Mouse (Mus musculus) gonadal fat pad, adult 2 months (tissue): ENCODE measurements around the gene Rtn4rl1. TPM values are rescaled to one million over a fixed set of nuclear protein-coding genes. Genes with fewer than 3 reads are reported as not detected.
A peak's percentile ranks its signal among the peaks of the same experiment; 100 is the strongest.

Source experiments
- DNase-seq: peaks from one replicate; pipeline ENCODE4 v3.0.0-alpha.2; 2012; ENCODE audit warnings: low read depth
- polyA plus RNA-seq: library from polyadenylated mRNA; depleted of rRNA; stranded (reverse); fragments of >200 nt; gene quantifications from 2 replicates; pipeline ENCODE4 v1.2.3, GENCODE M21; 2012

The Rtn4rl1 gene
- polyA plus RNA-seq, 1 experiment, result 27.8 TPM

- DNase-seq, result no peak
Observed at GRCm38 (mm10) chr11:75212876-75213275, 19.3 kb downstream of the Rtn4rl1 start.

GRCm38 (mm10) chr11:75213372-75214080, 19.9 kb downstream of the Rtn4rl1 start:
- DNase-seq, result no peak

GRCm38 (mm10) chr11:75214081-75214950, 20.7 kb downstream of the Rtn4rl1 start:
- DNase-seq, result no peak

- DNase-seq, result no peak
Observed at GRCm38 (mm10) chr11:75220115-75220514, 26.5 kb downstream of the Rtn4rl1 start.

DNA sequence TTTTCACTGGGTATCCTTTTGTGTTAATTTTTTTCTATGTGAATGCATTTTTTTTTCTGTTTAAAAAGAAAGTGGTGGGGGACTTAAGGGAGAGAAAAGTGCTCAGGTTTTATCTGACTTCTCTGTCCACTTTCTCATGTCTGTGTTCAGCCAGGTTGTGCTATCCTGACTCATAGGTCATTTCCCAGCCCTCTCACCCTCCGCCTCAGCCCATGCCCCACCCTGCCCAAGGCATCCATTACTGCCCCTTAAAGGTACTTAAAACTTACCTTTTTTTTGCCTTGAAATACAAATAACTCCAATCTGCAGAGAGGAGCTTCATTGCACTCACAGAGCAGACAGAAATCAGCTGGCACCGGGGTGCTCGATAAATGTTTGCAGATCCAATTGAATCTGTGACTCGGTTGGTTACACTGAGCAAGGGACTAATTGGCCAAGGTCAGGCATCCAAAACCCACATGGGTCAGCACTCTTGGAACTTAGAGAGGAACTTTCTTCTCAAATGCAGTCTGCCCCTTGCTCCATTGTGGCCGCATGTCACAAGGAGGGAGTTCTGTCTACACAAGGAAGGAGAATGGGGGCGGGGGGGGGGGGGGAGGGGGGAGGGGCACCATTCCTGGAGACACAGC, 27.0 kb downstream of the Rtn4rl1 start:
- no peak for DNase-seq

DNA sequence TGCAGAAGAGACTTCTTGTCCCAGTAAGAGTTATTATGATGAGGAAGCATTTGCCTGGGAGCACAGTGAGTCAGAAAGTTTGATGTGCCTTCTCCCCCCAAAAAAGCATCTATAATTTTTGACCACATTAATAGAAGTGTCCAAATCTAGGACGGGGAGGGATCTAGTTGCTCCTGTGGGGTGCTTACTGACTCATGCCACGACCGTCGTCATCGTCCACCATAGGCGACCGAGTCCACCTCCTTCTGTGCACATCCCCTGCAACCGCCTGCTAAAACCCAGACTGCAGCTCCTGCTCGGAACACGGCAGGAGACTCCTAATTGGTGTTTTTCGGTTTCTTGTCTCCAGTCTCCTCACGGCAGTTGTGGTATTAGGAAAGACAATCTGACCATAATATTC, 30.5 kb downstream of the Rtn4rl1 start:
- no peak for DNase-seq

- DNase-seq, result no peak
Observed at GRCm38 (mm10) chr11:75224835-75225234, 31.3 kb downstream of the Rtn4rl1 start.

DNA sequence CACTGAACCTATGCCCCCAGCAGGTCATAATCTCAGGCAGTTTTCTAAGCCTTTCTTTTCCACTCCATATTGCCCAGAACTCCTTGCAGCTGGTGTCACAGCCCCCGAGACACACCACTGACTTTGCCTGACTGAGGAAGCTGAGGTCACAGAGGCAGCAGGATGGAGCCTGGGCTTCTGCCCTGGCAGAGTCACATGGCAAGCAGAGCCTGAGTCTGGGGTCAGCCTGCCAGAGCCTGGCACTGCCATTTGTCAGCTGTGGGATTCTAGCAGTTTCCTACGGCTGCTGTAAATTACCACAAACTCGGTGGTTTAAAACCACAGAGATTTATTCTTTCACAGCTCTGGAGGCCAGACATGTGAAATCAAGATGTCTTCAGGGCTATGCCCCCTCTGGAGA, 34.0 kb downstream of the Rtn4rl1 start:
- DNase-seq, result no peak

- DNase-seq, result no peak
Observed at GRCm38 (mm10) chr11:75229289-75229688, 35.7 kb downstream of the Rtn4rl1 start.

DNA sequence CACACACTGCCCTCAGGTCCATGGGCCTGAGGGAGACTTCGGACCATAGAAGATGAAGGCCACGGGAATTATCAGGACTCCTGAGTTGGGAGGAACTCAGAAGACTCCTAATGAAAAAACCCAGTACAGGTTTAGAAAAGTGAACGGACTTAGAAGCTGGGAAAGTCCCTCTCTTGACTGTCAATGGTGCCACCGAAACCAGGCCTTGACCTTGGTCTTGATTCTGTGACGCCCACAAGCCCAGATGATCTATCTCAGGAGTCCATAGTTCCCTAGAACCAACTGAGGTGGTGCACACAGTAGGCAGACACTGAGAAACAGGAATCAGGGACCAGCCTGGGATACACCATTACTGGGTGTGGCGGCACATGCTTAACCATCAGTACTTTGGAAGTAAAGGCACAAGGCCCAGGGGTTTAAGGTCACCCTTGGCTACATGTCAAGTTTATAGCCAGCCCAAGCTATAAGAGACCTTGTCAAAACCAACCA, 36.7 kb downstream of the Rtn4rl1 start:
- no peak for DNase-seq

GRCm38 (mm10) chr11:75231756-75232155, 38.2 kb downstream of the Rtn4rl1 start:
- DNase-seq, result no peak

DNA sequence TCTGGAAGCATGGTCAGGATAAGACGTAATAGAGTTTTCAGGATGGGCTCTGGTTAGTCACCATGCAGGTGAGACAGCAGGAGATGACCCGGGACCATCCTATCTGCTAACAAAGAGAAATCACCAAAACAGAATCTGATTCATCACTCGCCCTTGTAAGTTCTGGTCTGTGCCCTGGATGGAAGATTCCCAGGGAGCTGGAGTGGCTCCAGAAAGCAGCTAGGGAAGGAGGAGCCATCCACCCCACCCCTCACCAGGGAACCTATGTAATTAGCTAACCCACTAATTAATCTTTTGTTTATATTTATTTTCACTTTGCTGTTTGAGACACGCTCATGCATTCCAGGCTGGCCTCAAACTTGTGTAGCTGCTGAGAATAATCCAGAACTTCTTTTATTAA, 38.9 kb downstream of the Rtn4rl1 start:
- DNase-seq, result no peak

DNA sequence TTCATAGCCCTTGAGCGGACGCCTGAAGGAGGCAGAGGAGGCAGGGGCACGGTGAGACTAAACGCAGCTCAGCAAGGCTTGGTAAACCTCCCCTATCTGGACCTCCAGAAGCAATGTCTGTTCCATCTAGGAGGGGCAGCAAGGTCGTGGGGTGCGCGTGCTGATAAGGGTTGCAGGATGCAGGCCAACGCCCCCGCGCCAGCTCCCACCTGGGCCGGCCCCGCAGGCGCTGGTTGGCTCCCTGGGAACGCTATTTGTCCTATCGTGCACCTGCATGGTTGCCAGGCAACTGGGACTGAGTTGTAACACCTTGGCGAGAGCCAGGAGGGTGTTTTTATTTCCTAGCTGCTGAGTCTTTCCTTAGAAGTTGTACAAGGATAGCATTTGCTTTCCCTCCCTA, 41.2 kb downstream of the Rtn4rl1 start:
- DNase-seq, result no peak

DNA sequence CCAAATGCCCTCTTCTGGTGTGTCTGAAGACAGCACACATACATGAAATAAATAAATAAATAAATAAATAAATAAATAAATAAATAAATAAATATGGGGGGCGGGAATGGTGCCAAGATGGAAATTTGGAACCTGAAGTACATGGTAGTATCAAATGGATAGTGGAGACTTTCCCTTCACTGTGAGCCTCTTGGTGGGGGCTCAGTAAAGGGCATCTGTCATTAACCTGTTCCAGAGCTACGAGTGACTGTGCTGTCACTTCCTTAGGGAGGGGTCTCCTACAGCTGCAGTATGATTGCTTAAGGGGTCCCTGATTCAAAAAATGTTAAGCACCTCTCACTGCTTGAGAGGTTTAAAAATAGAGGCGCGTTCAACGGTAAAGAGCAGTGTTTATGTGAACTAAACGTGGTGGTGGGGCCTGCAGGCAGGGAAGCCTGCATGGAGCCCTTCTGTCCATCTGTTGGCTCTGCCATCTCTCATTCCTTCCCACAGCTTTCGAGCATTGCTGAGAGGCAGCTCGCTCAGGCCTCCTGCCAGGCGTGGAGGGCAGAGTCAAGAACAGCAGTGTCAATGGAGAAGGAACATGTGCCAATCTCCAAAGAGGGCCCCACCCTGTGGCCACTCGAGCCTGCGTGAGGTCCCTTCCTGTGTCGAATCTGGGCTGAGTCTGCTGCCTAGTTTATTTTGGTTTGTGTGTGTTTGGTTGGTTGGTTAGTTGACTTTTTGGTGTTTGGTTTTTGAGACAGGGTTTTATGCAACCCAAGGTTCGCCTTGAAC, 46.8 kb downstream of the Rtn4rl1 start:
- no peak for DNase-seq

DNA sequence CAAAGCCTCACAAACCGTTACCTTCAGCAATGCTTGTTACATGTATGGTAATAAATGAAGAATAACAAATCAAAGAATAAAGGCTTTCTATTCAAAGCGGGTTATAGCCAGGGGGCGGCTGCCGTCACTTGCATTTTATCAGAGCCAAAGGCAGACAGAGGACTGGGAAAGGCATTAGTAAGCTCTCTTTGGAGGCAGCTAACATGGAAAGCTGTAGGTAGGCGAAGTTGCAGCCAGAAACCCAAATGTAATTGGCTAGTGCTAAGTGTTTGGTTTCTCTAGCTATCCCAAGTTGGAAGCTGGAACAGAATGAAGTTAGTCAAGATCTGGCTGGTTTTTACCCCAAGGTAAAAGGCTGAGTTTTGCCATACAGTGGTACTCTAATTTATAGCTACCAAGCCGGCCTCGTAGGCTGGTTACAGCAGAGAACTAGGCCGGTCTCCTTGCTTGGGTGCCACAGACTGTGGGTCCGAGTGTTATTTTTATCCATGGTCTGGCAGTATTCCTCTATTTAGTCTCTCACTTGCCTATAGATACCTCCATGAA, 49.2 kb downstream of the Rtn4rl1 start:
- peak; percentile 66 for DNase-seq

DNA sequence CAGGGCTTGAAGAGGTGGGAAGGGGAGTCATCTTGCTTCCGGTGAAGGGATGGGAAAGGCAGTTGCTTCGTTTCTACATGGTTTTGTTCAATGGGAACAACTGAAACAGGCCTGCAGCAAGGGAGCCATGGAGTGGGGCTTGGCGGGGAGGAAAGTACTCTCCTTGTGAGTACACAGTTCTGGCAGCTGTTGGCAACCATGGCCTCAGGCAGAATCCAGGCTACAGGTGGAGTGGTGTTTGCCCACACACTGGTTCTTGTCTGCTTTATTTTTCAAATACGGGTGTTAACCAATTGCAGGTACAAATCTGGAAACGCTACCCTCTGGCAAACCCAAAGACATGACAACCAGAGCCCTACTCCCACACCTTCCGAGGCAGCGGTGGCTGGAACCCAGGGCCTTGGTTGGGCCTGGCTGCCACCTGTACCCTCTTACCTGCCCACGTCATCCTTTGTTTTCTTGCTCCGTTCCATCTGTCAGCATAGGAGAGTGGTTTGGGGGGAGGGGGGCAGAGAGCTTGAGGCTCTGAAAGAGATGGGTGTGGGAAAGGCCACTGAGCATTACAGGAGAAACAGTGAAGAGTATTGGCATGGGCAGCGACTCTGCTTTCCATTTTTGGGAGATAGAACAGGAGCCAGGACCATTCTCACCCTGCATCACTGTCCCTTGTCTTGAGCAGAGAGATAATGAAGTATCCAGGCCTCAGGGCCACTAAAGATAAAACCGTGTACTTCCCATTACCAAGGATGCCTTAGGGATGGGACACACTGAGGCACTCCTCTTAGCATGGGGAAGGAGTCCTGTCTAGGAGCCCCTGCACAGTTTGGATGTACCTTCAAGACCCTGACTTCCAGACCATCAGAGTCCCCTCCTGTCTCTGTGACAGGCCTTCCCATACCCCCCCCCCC, 51.0 kb downstream of the Rtn4rl1 start:
- peak; percentile 33 for DNase-seq

DNA sequence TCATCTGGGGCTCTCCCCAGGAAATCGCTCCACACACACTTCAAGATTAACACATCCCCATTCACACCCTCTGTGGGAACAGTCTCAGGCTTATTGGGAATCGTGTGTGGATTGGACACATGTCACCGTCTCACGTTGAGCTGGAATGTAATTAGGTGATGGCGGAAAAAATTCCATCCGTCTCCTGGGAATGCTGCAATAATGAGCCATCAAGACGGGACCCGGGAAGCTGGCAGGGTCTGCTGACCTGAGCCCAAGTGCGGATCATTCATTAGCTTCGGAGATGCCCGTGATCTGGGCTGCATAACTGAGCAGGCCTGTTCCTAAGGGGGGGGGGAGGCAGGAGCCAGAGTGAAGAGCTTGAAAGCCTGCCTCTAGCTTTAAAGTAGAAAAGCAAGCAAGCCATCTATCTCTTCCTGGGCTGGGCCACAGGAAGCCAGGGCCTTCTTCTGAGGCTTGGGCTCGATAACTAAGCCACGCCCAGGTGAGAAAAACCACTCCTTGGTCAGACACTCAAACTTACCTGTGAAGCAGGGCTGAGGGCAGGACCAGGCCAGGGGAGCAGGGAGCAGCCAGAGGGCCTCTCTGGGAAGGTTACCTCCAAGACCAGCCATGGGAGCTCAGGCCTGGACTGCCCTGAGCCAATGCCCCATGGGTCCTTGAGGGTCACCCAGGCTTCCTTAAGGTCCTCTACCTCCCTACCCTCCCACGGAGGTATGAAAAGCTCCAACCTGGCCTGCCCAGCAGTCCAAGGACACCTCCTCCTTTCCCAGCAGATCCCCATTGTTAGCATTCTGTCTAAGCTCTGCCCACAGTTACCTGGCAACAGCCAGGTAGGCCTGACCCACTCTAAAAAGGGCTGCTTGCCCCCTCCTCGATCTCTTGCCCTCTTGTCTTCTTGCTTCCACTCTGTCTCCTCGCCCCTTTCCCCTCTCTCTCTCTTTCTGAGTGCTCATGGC, 52.1 kb downstream of the Rtn4rl1 start:
- no peak for DNase-seq

DNA sequence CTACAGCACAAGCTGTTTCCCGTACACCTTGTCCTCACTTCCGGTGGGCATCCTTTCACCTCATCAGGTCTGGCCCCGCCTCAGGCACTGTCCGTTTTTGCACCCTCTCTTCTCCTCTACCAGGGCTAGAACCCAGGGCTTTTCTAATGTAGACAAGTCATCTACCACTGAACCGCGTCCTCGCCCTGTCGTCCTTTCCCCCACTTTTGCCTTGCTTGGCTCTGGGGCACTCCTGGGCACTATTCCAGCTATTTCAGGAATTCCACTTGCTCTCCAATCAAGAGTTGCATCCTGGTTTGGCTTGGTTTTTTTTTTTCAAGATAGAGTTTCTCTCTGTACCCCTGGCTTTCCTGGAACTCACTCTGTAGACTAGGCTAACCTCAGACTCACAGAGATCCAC, 53.0 kb downstream of the Rtn4rl1 start:
- no peak for DNase-seq

GRCm38 (mm10) chr11:75247137-75247730, 53.7 kb downstream of the Rtn4rl1 start:
- DNase-seq, result no peak
